Mouse (Mus musculus): ENCODE results near the gene Olfr99.
"Not testable (repeated sequence)": the region's sequence is repeated elsewhere in the genome, so short reads cannot be mapped to it uniquely, and the experiment has no call there.

The Olfr99 gene

DNA sequence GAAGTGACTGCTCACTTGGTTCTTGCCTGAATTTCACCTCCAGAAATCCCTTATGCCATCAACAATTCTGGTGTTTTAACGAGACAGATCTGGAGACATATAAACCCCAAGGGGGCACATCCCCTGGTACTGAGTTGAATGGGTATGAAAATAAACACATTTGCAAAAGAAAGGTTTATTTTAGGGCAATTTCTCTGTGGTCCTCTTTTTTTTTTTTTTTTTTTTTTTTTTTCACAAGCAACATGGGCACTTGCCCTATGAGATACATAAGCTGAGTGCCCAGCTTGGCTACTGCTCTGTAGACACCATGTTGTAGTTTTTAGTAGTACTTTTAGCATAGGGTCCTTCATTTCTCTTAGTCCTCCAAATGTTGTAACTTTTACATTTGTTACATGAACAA, at the start of gene Olfr99:
Gene Olfr99 (minus strand): TSS at position 101 of the 400 bp plus-strand sequence.
- no peak for DNase-seq

DNA sequence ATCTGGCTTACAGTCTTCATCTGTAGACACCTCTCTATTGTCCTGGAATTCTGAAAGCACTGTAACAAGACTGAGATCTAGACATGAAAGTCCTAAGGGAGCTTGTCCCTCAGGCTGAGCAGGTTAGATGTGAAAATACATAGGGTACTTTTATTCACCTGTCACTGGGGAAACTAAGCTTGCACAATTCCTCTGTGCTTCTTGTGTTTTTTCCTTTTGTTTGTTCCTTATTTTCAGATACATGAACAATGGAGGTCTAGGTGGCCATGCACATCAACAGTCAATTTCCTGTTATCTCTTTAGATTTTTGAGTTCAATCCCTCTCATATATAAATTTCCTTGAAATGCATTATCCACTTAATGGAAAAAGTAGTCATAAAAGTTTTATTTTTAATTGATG, 33.7 kb upstream of the Olfr99 start, which contains the start of gene Olfr102:
Gene Olfr102 (minus strand): TSS at position 101 of the 400 bp plus-strand sequence.
- no peak for DNase-seq

DNA sequence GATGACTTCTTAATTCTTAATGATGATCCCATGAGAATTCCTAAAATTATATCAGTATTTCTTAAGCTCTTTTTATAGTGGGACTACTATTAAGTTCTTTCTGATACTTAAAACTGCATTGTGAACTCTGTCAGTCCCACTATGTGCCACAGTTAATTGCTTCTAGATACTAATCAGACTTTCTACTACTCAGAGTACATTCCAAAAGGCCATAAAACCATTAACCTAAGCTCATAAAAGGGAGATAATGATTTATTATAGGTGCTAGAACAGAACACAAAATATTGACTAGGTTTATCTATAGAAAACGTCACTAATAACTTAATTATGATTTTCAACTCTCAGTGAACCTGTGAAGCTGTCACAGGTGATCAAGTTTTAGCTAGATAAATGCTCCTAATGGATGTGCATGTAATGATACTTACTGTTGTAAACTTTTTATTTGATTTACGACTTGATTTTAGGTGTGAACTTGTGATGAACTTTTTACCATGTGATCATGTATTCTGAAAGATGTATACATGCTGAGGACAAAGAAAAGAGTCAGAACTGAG, 27.0 kb upstream of the Olfr99 start:
- no peak for DNase-seq

DNA sequence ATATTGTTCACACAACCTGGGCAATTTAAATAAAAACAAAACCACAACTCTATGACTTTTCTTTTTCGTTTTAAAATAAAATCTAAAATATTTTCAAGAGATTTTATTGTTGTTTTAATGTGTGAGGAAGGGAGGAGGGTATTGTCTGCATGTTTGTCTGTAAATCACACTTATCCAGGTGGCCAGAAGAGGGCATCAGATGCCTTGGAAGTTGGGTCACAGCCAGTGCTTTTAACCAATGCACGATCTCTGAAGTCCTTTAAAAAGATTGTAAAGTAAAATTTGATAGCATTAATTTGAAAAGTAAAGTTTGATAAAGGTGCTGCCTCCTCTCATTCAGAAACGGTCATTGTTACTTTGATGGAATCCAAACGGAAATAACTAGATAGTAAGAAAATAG, 25.2 kb upstream of the Olfr99 start:
- no peak for DNase-seq

DNA sequence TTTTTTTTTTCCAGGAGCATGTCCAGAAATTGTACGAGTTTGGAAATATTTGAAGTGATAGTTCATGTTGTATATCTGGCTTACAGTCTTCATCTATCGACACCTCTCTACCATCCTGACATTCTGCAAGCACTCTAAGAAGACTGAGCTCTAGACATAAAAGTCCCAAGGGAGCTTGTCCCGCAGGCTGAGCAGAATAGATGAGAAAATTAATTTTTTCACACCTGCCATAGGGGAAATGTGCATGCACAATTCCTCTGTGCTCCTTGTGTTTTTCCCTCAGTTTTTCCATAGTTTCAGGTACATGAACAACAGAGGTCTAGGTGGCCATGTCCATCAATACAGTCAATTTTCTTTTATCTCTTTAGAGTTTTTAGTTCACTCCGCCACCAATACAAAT, 21.0 kb upstream of the Olfr99 start, which contains the start of gene Olfr101:
Gene Olfr101 (minus strand): TSS at position 101 of the 400 bp plus-strand sequence.
- no peak for DNase-seq

DNA sequence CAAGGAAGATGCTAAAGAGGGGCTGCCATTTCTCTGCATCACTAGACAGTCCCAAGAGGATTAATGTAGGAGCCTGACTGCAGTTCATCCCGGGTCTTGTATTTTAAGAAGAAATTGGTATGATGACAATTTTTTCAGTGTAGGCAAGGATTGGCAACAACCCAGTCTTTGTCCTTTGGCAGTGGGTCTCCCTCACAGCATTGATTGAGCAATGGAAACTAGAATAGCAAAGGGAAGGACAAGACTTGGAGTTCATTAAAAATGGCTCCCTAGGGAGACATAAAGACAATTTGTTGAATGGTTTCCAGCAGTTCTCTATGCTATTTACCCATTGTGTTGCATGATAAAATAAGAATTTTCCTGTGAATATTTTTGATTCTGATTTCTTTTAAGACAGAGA, 2.9 kb downstream of the Olfr99 start:
- no peak for DNase-seq

DNA sequence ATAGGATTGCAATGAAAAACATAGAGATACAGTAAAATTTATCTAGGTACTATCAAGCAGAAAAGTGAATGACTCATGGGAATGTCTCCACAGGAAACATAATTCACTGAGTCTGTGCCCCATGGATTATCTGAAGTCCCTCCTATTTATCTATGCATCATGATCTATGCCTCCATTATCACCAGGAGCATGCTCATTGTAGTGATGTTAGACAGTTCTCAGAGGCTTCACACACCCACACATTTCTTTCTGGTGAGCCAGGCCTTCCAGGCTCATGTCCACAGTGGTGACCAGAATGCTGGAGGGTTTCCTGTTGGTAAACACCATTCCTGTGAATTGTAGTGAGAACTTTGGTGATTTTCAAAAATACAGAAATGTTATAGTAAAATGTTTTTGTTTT, 6.7 kb downstream of the Olfr99 start:
- DNase-seq: no peak

DNA sequence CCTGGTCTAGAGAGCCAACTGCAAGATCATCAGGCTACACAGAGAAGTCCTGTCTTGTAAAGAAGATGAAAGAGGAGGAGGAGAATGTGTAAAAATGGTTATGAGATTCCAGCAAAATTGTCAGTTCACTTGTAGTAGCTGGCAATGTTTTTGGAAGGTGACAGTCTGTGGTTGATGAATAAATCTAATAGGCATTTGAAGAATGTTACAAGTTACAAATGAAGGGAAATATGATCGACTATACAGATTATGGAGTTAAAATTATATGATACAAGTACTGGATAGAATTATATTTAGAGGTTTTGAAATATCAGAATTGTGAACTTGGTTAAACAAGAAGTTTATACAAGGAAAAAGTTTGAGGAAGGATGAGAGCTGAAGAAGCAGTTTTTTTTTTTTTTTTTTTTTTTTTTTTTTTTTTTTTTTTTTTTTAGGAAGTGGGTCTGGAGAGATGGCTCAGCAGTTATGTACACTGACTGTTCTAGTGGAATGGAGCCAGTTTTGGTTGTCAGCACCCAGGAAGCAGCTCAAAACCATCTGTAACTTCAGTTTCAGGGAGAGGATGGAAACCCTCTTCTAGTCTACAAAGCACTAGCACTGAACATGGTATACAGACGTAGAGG, 7.5 kb downstream of the Olfr99 start:
- no peak for DNase-seq

DNA sequence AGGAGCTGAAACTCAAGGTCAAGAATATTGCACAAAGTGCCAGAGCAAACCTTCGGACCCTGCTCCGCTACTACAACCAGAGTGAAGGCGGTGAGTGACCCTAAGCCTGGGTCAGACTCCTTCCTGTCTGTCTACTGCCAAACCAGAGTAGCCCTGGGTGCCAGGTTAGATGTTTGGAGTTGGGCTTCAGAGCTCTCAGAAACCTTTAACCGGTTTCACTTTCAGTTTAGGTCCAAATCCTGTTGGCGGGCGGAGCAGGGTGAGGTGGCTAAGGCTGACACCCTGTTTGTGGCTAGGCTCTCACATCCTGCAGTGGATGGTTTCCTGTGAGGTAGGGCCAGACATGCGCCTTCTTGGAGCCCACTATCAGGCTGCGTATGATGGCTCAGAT, 12.6 kb downstream of the Olfr99 start:
- DNase-seq: no peak

DNA sequence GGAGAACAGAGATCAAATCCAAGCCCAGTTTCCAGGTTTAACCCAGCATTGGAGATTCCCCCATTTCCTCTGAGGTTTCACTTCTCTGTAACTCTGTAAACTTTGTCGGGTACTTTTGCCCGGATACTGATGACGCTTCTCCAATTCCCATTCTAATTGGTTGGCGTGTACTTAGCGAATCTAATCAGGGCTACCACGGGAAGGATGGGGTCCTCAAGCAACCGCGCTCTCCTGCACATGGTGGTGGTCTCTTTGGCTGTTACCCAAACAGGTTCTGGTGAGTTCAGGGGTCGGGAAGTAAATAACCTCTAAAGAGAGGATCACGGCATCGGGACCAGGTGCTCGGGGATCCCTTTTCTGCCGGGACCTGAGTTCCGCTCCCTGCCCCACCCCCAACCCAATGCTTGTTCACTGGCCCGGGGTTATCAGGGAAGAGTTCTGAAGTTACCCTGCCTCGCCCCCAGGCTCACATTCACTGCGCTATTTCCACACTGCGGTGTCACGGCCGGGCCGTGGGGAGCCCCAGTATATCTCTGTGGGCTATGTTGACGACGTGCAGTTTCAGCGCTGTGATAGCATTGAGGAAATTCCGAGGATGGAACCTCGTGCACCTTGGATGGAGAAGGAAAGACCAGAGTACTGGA, 13.1 kb downstream of the Olfr99 start, which contains the start of gene H2-M3:
Gene H2-M3 (plus strand): TSS at position 163 of the 644 bp plus-strand sequence.
- DNase-seq: peak; percentile 33

DNA sequence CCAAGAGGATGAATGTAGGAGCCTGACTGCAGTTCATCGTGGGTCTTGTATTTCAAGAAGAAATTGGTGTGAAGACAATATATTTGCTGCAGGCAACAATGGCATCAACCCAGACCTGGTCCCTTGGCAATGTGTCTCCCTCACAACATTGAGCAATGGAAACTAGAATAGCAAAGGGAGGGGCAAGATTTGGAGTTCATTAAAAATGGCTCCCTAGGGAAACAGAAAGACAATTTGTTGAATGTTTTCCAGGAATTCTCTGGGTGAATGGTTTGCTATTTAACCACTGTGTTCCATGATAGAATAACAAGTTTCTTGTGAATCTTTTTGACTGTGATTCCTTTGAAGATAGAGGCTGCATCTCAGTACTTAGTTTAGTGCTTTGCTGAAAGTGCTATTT, 19.6 kb downstream of the Olfr99 start, which contains the start of gene Olfr98:
Gene Olfr98 (minus strand): TSS at position 124 of the 400 bp plus-strand sequence.
- no peak for DNase-seq

DNA sequence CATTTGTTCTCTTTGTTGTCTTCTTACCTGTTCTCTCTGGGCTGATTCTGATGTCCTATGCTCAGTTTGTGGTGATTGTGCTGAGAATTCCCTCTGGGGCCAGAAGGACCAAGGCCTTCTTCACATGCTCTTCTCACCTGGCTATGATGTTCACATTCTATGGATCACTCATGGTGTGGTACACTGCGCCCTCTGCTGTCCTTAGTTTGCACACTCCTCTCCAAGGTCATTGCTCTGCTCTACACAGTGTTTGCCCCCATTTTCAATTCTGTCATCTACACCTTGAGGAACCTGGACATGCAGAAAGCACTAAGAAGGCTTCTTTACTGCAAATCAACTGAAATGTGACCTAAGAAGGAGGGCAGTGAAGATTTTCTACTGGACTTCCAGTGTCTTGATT, 32.7 kb downstream of the Olfr99 start:
- DNase-seq: no peak

DNA sequence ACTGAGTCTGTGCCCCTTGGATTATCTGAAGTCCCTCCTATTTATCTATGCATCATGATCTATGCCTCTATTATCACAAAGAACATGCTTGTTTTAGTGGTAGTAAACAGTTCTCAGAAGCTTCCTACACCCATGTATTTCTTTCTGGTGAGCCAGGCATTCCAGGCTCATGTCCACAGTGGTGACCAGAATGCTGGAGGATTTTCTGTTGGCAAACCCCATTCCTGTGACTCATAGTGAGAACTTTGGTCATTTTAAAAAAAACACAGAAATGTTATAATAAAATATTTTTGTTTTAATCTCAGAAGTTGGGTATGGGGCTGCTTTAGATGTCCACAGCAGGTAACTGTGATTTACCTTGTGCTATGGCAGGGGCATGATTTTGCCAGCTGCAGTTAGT, 33.8 kb downstream of the Olfr99 start:
- no peak for DNase-seq

DNA sequence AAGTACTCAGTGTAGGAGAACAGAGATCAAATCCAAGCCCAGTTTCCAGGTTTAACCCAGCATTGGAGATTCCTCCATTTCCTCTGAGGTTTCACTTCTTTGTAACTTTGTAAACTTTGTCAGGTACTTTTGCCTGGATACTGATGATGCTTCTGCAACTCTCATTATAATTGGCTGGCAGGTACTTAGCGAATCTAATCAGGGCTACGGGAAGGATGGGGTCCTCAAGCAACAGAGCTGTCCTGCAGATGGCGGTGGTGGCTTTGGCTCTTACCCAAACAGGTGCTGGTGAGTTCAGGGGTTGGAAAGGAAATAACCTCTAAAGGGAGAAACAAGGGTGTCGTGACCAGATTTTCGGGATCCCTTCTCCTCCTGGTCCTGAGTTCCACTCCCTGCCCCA, 36.5 kb downstream of the Olfr99 start:
- DNase-seq: peak; percentile 3

DNA sequence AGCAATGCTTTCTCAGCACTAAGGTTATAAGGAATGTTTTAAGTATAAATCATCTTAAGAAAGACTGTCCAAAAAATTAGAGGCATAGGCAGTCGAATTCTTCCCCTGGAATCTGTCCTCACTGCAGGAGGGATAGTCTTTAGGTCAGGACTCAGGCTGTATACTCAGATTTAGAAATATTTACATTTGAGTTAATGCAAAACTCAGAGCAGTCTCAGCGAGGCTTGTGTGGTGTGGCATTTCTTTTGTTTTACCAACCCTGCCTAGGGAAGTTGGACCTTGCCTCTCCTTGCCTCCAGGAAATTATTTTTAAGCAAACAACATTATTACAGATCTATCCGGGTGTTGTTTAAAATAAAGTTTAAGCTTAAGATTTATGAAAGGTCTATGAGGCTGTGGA, 41.1 kb downstream of the Olfr99 start:
- DNase-seq: no peak

DNA sequence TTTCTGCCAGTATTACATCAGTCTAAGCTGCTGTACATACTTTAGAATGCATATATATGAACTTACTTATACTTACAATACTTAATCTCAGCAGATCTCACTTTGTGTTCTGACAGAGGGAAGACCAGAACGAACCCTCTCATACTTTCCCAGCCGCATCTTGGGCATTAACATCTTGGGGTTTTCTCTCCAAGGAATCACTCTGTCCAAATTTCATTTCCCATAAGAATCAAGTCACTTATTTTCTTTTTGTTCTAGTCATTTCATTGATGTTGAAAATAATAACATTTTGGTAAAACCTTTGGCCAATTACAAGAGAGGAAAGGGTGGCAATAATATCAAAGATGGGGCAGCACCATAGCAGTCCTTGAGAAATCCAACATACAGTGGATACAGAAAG, 46.0 kb downstream of the Olfr99 start, which contains the start of gene Olfr97:
Gene Olfr97 (minus strand): TSS at position 101 of the 400 bp plus-strand sequence.
- not testable (repeated sequence) for DNase-seq

Measured in cerebellum, adult 11-12 months (tissue).